Mouse (Mus musculus) heart, embryonic 15.5 days (tissue): ENCODE data around the gene Lrp2. TPM values are rescaled to one million over a fixed set of nuclear protein-coding genes. Genes with fewer than 3 reads are reported as not detected.

Source experiments
- ATAC-seq: fragments of 200-750 bp; cut with Nextera tagmentation; replicated peaks from 2 replicates; pipeline ENCODE4 v1.8.0; 2017; ENCODE audit warnings: low read depth, moderate TSS enrichment; ENCODE audit not compliant: insufficient number of reproducible peaks, insufficient read depth, low FRiP score
- H3K27ac ChIP-seq: fragments of 300-500 bp; sonication (generic); 2 replicates; pipeline ENCODE4 v1.5.1; 2015; ENCODE audit warnings: mild to moderate bottlenecking, inconsistent platforms
- H3K27me3 ChIP-seq: fragments of 300-500 bp; sonication (generic); 2 replicates; pipeline ENCODE4 v1.6.1; 2015; ENCODE audit warnings: inconsistent platforms
- H3K36me3 ChIP-seq: fragments of 300-500 bp; sonication (generic); 2 replicates; pipeline ENCODE4 v1.6.1; 2015; ENCODE audit warnings: mild to moderate bottlenecking, inconsistent platforms
- H3K4me1 ChIP-seq: fragments of 300-500 bp; sonication (generic); replicated peaks from 2 replicates; pipeline ENCODE4 v1.6.1; 2015; ENCODE audit warnings: inconsistent platforms
- H3K4me2 ChIP-seq: fragments of 300-500 bp; sonication (generic); 2 replicates; pipeline ENCODE4 v1.6.1; 2015; ENCODE audit warnings: inconsistent platforms, mild to moderate bottlenecking, moderate library complexity
- H3K4me3 ChIP-seq: fragments of 300-500 bp; sonication (generic); 2 replicates; pipeline ENCODE4 v1.5.1; 2015; ENCODE audit warnings: mild to moderate bottlenecking, inconsistent platforms
- H3K9ac ChIP-seq: fragments of 300-500 bp; sonication (generic); 2 replicates; pipeline ENCODE4 v1.6.1; 2015; ENCODE audit warnings: mild to moderate bottlenecking, inconsistent platforms
- H3K9me3 ChIP-seq: fragments of 300-500 bp; sonication (generic); replicated peaks from 2 replicates; pipeline ENCODE4 v1.6.1; 2016; ENCODE audit warnings: inconsistent platforms
- WGBS: fragments of 180-500 bp; shearing (Covaris S2); methylation state at CpG from one replicate; pipeline ENCODE4 v1.1.7; 2015; ENCODE audit warnings: mixed read lengths; 5-methylcytosine and 5-hydroxymethylcytosine counted together
- polyA plus RNA-seq: library from polyadenylated mRNA; unstranded; fragments of >200 nt; fragmentation: Nextera tagmentation; extraction: Ambion mirVana; gene quantifications from 2 replicates; pipeline ENCODE4 v1.2.1, GENCODE M21; 2015

Gene Lrp2
- polyA plus RNA-seq, 1 experiment from 2014 or later: 0.25 TPM

DNA sequence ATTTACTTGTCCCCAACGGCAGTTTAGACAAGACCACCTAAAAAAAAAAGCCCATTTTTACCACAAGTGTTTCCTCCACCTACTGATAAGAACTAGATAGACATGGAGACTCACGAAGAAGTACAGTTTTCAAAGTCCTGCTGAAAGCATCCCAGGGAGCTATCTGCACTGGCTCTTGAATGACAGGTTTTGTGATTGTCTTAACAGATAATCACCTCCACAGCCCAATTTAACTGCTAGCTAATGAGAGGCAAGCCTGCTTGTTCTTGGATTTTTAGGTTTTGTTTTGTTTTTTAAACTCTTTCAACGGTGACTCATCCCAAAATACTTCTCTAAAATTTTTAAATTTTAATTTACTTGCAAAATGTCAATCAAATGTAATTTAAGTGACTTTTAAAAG, 144.2 kb downstream of the Lrp2 start:
- no peak overlapping the region for H3K4me3 ChIP-seq
- ATAC-seq: no peak
- no peaks in the 10 kb centered on the region for H3K36me3 ChIP-seq
- WGBS: 24% methylated on average over 3 of the region's 3 CpGs
- H3K9me3 ChIP-seq: no peaks in the 10 kb centered on the region
- no peak overlapping the region for H3K4me2 ChIP-seq
- H3K27ac ChIP-seq: no peak overlapping the region
- H3K4me1 ChIP-seq: no peaks in the 10 kb centered on the region
- H3K27me3 ChIP-seq: no peaks in the 10 kb centered on the region
- no peak overlapping the region for H3K9ac ChIP-seq

- H3K9ac ChIP-seq: no peak overlapping the region
- no peak overlapping the region for H3K27ac ChIP-seq
- H3K4me1 ChIP-seq: no peaks in the 10 kb centered on the region
- no peaks in the 10 kb centered on the region for H3K27me3 ChIP-seq
- ATAC-seq: no peak
- H3K36me3 ChIP-seq: no peaks in the 10 kb centered on the region
- no peak overlapping the region for H3K4me2 ChIP-seq
- WGBS: 27% methylated on average over 3 of the region's 3 CpGs
- H3K9me3 ChIP-seq: no peaks in the 10 kb centered on the region
- no peak overlapping the region for H3K4me3 ChIP-seq
These were observed 157.7 kb downstream of the Lrp2 start for GRCm38 (mm10) chr2:69428116-69428515.

DNA sequence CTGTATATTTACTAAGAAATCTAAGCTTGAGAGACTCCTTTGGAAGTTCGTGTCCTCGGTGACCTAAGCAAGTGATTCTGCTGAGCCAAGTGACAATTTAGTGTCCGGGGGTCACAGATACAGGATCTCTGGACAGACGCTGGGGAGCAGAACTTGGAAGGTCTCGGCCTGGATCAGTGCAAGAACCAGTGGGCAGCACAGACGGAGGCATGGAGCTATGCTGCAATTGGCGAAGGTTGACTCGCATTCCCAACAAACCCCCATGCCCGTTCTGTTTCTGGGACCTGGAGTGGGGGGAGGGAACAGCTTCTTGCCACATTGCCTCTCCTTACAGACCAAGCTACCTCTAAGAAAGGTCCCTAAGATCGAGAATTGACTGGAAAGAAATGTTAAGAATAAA, 158.7 kb downstream of the Lrp2 start:
- no peaks in the 10 kb centered on the region for H3K27me3 ChIP-seq

GRCm38 (mm10) chr2:69426081-69426480, 159.8 kb downstream of the Lrp2 start:
- ATAC-seq: no peak
- Histone ChIP-seq H3K27ac (no peak overlapping the region), H3K4me3 (no peak overlapping the region), H3K9me3 (no peaks in the 10 kb centered on the region), H3K4me2 (no peak overlapping the region), H3K27me3 (no peaks in the 10 kb centered on the region), H3K36me3 (no peaks in the 10 kb centered on the region), H3K4me1 (no peaks in the 10 kb centered on the region), H3K9ac (no peak overlapping the region)
- WGBS: 88% methylated on average over 1 of the region's 1 CpGs

More for the DNA sequence above, 158.7 kb downstream of the Lrp2 start:
- Histone ChIP-seq H3K9ac (no peak overlapping the region), H3K36me3 (no peaks in the 10 kb centered on the region), H3K9me3 (no peaks in the 10 kb centered on the region), H3K4me3 (no peak overlapping the region), H3K4me1 (no peaks in the 10 kb centered on the region), H3K27ac (no peak overlapping the region), H3K4me2 (no peak overlapping the region)
- no peak for ATAC-seq
- WGBS: 83% methylated on average over 10 of the region's 10 CpGs

DNA sequence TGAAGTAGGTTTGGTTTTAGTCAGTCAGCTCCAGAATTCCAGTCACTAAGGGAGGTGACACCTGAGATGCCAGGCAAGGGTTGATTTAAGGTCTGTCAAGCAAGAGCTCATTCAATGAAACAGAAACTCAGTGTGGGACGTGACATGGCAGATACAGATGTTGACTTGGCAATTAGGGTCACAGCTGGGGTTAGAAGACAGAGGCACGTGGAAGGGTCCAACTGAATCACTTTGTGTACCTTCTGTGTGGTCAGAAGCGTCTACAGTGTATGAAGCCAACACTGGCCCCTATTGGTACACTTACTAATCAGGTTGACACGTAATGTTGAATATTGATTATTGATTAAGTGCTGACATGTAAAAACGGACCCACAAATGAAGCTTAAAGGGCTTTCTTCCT, 161.0 kb downstream of the Lrp2 start:
- Histone ChIP-seq H3K36me3 (no peaks in the 10 kb centered on the region), H3K27ac (no peak overlapping the region), H3K4me2 (no peak overlapping the region), H3K27me3 (no peaks in the 10 kb centered on the region), H3K9me3 (no peaks in the 10 kb centered on the region), H3K4me1 (no peaks in the 10 kb centered on the region), H3K4me3 (no peak overlapping the region), H3K9ac (no peak overlapping the region)
- WGBS: 63% methylated on average over 5 of the region's 5 CpGs
- no peak for ATAC-seq

DNA sequence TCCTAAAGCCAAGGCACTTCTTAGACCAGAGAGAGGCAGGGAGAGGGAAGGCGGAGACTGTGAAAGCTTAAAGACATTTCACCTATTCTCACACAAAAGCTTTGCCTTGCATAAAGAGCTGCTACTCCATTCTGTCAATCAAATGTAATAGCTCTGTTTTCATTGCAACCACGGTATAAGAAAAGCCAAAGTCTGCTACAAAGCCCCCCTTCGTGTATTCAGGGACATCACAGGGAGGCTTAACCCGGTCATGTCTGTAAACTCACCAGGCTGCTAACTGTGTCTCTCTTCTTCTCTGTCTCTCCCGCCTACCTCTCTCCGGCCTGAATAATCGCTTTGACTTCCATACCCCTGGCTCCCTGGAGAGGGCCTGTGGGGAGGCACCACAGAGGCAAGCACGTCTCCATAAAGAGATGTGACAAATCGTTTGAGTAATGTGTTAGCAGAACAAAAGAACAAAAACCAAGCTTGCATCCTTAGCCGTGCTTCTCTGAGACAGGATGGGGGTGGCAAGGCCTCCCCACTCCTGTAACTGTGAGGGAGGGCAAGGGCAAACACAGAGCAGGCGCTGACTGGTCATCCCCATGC, 167.5 kb downstream of the Lrp2 start:
- no peaks in the 10 kb centered on the region for H3K4me1 ChIP-seq
- H3K4me3 ChIP-seq: no peak overlapping the region
- no peaks in the 10 kb centered on the region for H3K27me3 ChIP-seq
- ATAC-seq: no peak
- no peak overlapping the region for H3K9ac ChIP-seq
- no peak overlapping the region for H3K4me2 ChIP-seq
- 24% methylated on average over 11 of the region's 11 CpGs for WGBS
- H3K9me3 ChIP-seq: no peaks in the 10 kb centered on the region
- H3K36me3 ChIP-seq: no peaks in the 10 kb centered on the region
- H3K27ac ChIP-seq: no peak overlapping the region

- Histone ChIP-seq H3K4me3 (no peak overlapping the region), H3K9me3 (no peaks in the 10 kb centered on the region), H3K4me1 (no peaks in the 10 kb centered on the region), H3K9ac (no peak overlapping the region), H3K36me3 (no peaks in the 10 kb centered on the region), H3K27me3 (no peaks in the 10 kb centered on the region), H3K27ac (no peak overlapping the region), H3K4me2 (no peak overlapping the region)
- 65% methylated on average over 6 of the region's 6 CpGs for WGBS
- ATAC-seq: no peak
These were observed 170.8 kb downstream of the Lrp2 start for GRCm38 (mm10) chr2:69415070-69415469.

DNA sequence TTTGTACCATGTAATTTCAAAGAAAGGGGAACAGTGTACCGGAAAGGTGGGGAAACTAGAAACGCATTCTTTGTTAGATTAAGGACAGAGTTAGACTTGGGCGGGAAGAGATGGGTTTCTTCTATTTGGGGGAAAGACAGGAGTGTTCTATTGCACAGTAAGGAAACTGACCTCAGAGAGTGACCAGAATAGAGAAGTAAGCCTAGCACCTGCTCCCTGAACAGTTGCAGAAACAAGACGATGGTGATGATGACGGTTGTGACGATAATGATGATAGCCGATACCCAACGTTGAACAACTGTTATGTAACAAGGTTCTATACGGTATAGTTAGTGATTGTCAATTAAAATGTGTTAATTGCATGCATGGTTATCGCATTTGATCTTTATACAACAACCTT, 171.3 kb downstream of the Lrp2 start:
- no peak overlapping the region for H3K4me2 ChIP-seq
- no peaks in the 10 kb centered on the region for H3K27me3 ChIP-seq
- no peak overlapping the region for H3K4me3 ChIP-seq
- no peaks in the 10 kb centered on the region for H3K9me3 ChIP-seq
- H3K36me3 ChIP-seq: no peaks in the 10 kb centered on the region
- ATAC-seq: no peak
- H3K9ac ChIP-seq: no peak overlapping the region
- 87% methylated on average over 10 of the region's 10 CpGs for WGBS
- H3K27ac ChIP-seq: no peak overlapping the region
- H3K4me1 ChIP-seq: no peaks in the 10 kb centered on the region

GRCm38 (mm10) chr2:69405692-69406091, 180.2 kb downstream of the Lrp2 start:
- 85% methylated on average over 5 of the region's 5 CpGs for WGBS
- Histone ChIP-seq H3K9me3 (no peaks in the 10 kb centered on the region), H3K36me3 (no peaks in the 10 kb centered on the region), H3K4me1 (no peaks in the 10 kb centered on the region), H3K4me2 (no peak overlapping the region), H3K4me3 (no peak overlapping the region), H3K9ac (no peak overlapping the region), H3K27me3 (no peaks in the 10 kb centered on the region), H3K27ac (no peak overlapping the region)
- ATAC-seq: no peak

- H3K27me3 ChIP-seq: no peaks in the 10 kb centered on the region
- no peak overlapping the region for H3K27ac ChIP-seq
- H3K9ac ChIP-seq: no peak overlapping the region
- no peak for ATAC-seq
- H3K4me3 ChIP-seq: no peak overlapping the region
- WGBS: 85% methylated on average over 7 of the region's 7 CpGs
- H3K4me1 ChIP-seq: no peaks in the 10 kb centered on the region
- no peaks in the 10 kb centered on the region for H3K36me3 ChIP-seq
- H3K4me2 ChIP-seq: no peak overlapping the region
- H3K9me3 ChIP-seq: no peaks in the 10 kb centered on the region
These were observed 183.6 kb downstream of the Lrp2 start for GRCm38 (mm10) chr2:69402309-69402708.

DNA sequence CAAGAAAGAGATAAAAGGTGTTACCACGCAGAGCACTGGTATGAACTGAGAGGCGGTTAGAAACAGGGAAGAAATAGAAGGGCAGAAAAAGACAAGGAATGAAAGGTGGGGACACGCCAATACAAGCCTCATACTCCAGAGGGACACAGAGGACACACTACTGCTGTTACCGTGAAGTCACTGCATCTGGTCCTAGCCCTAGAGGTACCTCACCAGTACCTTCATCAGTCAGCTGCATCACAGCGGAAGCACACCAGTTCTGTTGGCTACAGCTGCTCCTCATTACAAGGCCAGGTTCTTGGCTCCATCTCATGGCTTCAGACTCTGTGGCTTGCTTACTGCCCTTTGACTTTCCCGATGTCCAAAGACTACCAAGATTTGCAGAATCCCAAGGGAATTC, 184.0 kb downstream of the Lrp2 start:
- Histone ChIP-seq H3K27me3 (no peaks in the 10 kb centered on the region), H3K4me2 (no peak overlapping the region), H3K9me3 (no peaks in the 10 kb centered on the region), H3K27ac (no peak overlapping the region), H3K4me1 (no peaks in the 10 kb centered on the region), H3K9ac (no peak overlapping the region), H3K4me3 (no peak overlapping the region), H3K36me3 (no peaks in the 10 kb centered on the region)
- WGBS: 77% methylated on average over 6 of the region's 6 CpGs
- ATAC-seq: no peak

DNA sequence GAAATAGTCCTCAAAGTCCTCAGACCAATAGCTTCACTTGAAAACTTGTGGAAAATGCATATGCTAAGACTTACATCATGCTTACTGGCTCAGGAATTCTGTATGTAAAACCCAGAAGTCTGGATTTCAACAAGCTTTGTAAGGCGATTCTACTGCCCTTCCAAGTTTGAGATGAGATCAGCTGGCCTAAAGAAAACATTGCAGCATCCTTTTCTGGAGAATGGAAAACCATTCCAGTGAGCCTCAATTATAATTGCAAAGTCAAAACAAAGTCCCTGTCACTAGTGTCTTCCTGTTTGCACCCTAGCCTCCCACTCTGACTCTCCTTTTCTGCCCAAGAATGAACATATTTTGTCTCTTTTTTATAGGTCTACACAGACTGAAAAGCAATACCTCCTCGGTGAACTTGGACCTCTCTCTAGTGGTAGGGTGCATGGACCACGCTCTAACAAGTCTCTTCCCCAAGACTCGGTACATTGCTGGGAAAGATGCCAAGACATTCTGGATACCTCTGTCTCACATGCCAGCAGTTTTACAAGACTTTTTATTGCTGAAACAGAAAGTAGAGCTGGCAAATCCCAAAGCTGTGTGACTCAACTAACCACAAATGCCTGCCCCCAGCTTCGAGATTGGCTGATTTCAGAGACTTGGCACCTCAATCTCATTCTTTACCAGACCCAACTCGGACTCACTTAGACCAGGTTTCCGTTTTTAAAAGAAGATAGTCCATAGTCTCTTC, 184.8 kb downstream of the Lrp2 start:
- H3K4me1 ChIP-seq: no peaks in the 10 kb centered on the region
- H3K9me3 ChIP-seq: no peaks in the 10 kb centered on the region
- H3K27ac ChIP-seq: no peak overlapping the region
- 52% methylated on average over 7 of the region's 7 CpGs for WGBS
- no peak overlapping the region for H3K4me2 ChIP-seq
- no peaks in the 10 kb centered on the region for H3K36me3 ChIP-seq
- no peak overlapping the region for H3K9ac ChIP-seq
- H3K27me3 ChIP-seq: no peaks in the 10 kb centered on the region
- no peak overlapping the region for H3K4me3 ChIP-seq
- ATAC-seq: no peak
